Mouse (Mus musculus): ENCODE results near the gene Taf8.

GRCm38 (mm10) chr17:47444113-47444512, 58.0 kb downstream of the Taf8 start:
- TF ChIP-seq POLR2A (IDR thresholded peaks at IDR 0.05; ENCODE audit: borderline replicate concordance, extremely low read depth, low read depth, low read length), result no peak
- no peak for TF ChIP-seq CTCF (IDR thresholded peaks at IDR 0.05; ENCODE audit: insufficient read depth, low read length)
